Mouse (Mus musculus) lung, adult 2 months (tissue): ENCODE results near the gene Mthfr.

Experiments
- CTCF ChIP-seq: fragments of 200-500 bp; IDR thresholded peaks from 2 replicates; pipeline ENCODE4 v1.5.1; 2011; ENCODE audit warnings: mild to moderate bottlenecking, low read length, control low read depth; ENCODE audit not compliant: insufficient read depth
- POLR2A ChIP-seq: fragments of 200-500 bp; IDR thresholded peaks from 2 replicates; pipeline ENCODE4 v1.6.1; 2011; ENCODE audit warnings: low read depth, mild to moderate bottlenecking, control low read depth, low read length, borderline replicate concordance; ENCODE audit errors: extremely low read depth

- TF ChIP-seq POLR2A (no peak), CTCF (no peak)
Measured at GRCm38 (mm10) chr4:148039254-148040028, 564 bp downstream of the Mthfr start.
